Mouse (Mus musculus) lung, adult 2 months (tissue): Measurements from ENCODE around the gene Tmem98.

Source experiments
- CTCF ChIP-seq: fragments of 200-500 bp; IDR thresholded peaks from 2 replicates; pipeline ENCODE4 v1.5.1; 2011; ENCODE audit warnings: mild to moderate bottlenecking, low read length, control low read depth; ENCODE audit not compliant: insufficient read depth
- POLR2A ChIP-seq: fragments of 200-500 bp; IDR thresholded peaks from 2 replicates; pipeline ENCODE4 v1.6.1; 2011; ENCODE audit warnings: low read depth, mild to moderate bottlenecking, control low read depth, low read length, borderline replicate concordance; ENCODE audit errors: extremely low read depth

DNA sequence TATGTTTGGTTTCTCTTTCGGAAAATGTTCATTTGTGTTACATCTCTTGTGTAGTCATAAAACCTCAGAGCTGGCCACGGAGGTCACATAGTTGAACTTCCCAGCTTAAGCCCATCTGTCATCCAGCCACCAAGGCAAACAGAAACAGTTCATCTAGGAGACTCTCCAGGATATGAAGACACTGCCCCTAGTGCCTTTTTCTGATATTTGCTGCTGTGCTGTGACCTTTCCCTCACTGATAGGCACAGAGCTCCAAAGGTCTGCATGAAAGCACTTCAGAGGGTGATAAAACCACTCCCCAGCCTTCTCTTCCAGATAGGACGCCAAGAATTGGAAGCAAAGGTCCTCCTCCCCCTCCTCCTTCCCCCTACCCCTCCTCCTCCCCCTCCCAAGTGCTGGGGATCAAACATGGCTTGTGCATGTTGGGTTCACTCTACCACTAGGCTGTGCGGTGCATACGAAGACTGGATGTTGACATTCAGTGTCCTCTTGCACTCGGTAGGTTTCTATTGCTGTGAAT is 1.4 kb upstream of the Tmem98 start:
- TF ChIP-seq CTCF (no peak), POLR2A (no peak)
